Mouse (Mus musculus) embryo, embryonic 11.5 days (tissue): ENCODE measurements at regions not wholly inside any gene's neighbourhood (a gene's known extent, or its start where the extent isn't known, plus 50 kb on each side); places are given as distances from the start of the nearest gene placed in this dataset.

Source experiments
- DNase-seq: peaks from one replicate; pipeline ENCODE4 v3.0.0-alpha.2; 2012; ENCODE audit warnings: low read depth, low spot score

DNA sequence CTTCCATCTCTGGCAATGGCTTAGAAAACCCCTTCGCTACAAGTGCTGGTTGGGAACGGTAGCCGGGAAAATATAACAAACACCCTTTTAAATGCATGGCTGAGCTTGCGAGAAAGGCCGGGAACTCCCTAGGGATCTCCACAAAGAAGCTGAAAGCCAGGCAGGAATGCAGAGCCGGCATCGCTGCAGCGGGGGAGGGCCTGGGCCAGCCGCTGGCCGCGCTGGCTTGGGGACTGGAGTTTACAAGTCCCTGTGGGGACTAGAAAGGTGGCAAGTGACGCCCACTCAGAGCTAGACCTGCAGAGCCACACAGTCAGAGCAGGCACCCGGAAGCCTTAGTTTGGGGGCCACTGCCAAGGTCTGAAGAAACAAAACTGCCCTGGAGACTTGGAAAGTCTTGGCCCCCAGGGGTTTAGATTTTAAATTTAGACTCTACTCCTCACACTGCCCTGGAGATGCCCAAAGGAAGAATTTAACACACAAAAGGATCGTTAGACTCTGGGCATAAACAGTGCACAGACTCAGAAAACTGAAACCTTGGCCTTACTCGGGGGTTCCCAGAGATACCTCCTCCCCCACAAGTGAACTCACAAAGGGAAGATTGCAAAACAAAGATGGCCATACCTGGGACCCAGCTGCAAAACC lies 59.4 kb downstream of the 1700001O22Rik start:
- peak; percentile 63 for DNase-seq

DNA sequence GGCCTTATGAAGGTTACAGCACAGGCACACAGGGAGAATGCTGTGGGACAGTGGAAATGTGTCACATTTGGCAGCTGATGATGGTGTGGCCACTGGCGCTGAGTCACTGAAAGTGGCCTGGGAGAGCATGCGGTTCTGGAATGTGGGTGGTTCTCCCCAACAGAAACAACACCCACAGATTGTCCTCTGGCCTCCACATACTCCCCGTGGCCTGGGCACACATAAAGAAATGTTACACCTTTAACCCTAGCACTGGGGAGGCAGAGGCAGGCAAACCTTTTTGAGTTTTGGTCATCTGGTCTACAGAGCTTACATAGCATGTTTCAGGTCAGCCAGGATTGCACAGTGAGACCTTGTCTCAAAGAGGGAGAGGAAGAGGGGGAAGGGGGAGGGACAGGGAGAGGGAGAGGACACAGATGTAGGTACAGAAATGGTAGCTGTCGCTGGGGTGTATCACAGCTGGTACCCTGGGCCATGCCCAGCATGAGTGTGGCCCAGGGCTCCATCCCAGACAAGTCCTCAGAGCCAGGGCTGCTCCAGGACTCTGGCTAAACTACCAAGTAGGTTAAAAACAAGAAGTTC lies 60.1 kb downstream of the 1700001O22Rik start:
- no peak for DNase-seq

DNA sequence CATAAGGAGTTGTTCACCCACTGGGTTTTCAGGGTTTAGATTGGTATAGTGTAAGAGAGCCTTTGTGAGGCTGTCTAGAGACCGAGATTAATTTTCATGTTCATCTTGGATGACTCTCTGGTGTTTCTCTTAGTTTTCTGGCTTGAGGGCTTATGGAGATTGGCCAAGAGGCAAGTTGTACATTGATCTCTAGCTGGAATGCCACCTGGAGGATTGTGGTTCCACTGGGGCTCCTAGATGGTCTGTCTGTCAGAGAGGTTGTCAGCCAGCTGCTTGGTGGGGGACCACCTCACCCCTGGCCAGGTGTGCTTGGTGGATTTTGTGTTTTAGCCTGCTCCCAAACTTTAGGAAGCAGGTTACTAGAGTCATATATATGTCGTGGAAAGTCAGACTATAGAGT lies 62.0 kb downstream of the 1700001O22Rik start:
- no peak for DNase-seq

DNA sequence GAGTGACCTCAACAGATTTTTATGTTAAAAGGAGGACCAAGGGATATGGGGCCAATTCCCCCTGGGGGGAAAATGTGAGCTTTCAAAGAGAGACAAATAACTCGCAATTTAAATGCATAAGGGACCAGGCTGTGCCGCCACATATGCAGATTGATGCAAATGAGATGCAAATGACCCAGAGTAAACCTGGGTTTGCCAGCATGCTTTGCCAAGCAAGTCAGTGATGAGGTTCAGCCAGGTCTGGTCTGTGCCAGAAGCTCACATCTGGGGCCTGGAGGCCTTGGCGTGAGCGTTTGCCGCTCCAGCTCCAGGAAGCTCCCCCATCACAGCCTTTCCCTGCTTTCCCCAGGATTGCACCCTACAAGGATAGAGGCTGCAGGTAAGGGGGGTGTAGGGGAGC lies 65.7 kb downstream of the 1700001O22Rik start:
- DNase-seq, result no peak

DNA sequence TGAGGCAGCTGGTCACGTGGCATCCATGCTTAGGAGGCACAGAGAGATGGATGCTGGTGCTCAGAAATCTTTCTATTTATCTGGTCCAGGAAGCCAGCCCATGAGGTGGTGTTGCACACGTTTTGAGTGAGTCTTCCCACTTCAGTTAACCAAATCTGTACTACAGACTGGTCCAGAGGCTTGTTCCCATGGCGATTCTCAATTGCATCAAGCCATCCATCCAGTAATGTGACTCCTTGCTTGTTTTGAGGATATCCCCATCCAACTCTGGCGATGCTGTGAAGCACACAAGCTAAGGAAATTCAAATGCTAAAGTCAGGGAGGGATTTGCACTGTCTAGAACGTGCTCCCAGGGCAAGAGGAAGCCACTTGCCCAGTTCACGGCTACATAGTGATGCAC lies 66.8 kb downstream of the 1700001O22Rik start:
- no peak for DNase-seq

DNA sequence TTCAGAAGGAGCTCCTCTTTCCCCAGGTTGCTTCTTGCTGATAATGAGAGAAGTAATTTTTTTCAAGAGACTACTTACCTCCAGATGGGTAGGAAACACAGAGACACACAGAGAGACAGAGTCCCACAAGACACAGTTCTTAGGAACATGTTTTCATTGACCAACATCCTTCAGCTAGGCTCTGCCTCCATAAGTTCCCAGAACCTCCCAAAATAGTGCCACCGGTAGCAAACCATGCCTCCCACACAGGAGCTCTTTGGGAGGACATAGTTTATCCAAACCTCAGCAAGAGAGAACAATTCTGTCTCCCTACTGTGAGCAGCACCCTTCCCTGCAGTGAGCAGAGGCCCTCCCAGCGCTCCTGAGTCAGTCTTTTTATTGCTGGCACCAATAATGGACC lies 67.2 kb downstream of the 1700001O22Rik start:
- DNase-seq, result no peak

DNA sequence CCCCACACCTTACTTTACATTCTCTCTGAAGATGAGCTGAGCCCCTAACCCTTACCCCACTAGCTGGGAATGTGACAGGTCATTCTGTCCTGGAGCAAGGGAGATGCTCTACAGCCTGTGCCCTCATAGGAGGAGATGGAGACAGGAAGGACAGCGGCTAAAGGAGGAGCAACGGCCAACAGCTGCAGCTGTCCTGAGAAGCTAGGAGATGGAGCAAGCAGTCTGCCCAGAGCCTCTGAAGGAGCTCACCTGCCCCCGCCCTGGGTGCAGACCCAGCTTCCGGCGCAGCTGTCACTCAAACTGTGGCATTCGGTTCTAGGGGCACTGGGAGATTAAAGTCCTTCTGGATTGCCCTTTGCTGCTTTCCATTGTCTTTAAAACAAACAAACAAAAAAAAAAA lies 69.6 kb downstream of the 1700001O22Rik start:
- no peak for DNase-seq

DNA sequence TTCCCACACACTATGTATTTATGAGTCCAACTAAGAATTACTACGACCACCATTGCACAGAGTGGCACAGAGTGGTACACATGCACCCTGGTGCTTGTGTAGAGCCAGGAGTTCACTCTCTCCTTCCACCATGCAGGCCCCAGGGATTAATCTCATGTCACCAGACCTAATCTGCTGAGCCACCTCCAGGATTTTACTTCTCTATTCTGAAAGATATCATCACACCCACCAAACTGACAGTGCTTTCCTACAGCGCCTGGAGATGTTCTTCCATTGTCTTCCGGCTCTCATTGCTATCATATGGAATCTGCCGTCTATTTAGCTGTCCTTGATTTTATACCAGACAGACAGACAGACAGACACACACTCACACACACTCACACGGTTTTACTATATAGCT lies 71.6 kb downstream of the 1700001O22Rik start:
- no peak for DNase-seq

DNA sequence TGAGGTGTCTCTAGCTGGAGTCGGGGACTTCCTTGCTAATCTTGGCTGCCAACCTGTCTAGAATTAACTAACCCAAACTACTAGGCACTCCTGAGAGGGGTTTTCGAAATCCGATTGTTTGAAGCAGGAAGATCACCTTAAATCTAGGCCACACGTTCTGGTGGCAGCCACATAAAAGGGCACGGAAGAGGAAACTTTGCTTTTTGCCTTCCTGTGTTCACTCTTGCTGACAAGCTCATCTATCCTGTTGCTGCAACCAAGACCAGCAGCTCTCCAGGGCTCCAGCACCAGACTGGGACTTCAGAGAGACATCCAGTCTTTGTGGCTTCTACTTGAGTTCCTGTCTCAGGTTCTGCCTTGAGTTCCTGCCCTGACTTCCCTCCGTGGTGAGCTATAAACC lies 75.5 kb downstream of the 1700001O22Rik start:
- DNase-seq, result no peak

DNA sequence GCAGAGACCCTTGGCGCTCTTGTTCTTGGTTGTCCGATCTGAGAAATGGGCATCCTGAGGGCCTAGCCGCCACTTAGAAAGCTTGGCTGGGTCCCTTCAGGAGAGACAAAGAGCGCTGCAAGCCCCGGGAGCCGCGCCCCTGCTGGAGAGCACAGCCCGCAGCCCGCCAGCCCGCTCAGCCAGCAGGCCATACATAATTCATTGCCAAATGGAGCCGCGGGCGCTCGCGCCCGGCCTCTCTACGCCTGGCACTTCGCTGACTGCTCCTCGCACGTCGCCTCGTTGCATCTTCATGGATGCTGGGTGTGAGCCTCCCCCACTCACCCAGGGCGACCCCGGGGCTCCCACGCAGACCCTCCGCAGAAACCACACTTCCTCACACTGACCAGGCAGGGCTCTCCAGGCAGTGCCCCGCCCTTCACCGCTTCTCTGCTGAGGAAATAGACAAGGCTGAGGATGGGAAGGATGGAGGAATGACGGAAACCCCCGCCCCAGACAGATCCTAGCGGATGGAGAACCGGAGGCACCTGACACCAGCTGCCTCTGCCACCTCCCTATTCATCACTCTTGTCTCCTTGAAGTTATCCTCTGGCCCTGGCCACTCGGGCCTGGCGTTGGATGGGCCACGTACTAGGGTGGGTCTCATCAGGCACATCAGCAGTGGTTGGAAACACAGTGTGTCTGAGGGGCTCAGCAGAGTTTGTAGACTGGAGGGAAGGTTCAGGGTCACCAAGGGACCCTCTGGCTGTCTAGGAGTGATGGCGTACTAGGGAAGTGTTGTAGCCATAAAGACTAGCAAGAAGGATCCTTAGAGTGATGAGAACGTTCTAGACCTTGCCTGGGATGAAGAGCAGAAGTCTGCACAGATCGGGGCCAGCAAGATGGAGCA lies 77.6 kb downstream of the 1700001O22Rik start:
- DNase-seq, result no peak

DNA sequence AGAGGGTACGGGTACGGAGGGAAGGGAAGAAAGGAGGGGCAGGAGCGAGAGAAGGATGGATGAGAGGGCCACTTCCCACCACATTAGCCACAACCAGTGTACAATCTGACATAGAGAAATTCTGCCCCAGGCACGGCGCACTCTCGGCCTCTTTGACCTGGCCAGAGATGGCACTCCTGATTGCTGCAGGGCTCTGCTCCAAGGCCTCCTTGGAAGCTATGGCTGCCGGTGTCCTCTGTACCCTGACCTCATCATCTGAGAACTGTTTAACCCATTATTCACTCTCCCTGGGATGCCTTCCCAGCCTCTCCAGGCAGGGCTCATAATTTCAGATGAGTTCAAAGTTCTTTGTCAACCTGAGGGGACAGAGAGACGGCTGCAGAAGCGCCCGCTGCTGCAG lies 78.3 kb downstream of the 1700001O22Rik start:
- DNase-seq, result no peak

DNA sequence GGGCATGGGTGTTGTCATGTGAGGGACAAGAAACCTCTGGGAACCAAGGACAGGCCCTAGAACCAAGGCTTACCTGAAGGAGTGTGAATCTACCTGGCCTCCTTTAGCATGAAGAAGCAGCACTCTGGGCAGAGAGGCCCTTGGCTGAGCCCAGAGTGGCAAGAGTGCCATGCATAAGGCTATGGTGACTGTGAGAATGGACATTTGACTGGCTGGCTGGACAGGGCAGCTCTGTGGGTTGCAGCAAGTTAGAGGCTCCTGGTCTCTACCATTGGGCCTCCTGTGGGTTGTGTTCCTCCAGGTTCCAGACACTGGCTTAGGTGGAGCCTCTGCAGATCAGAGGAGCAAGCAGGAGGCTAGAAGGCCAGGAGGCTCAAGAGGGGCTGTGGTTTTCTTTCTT lies 78.9 kb downstream of the 1700001O22Rik start:
- no peak for DNase-seq

DNA sequence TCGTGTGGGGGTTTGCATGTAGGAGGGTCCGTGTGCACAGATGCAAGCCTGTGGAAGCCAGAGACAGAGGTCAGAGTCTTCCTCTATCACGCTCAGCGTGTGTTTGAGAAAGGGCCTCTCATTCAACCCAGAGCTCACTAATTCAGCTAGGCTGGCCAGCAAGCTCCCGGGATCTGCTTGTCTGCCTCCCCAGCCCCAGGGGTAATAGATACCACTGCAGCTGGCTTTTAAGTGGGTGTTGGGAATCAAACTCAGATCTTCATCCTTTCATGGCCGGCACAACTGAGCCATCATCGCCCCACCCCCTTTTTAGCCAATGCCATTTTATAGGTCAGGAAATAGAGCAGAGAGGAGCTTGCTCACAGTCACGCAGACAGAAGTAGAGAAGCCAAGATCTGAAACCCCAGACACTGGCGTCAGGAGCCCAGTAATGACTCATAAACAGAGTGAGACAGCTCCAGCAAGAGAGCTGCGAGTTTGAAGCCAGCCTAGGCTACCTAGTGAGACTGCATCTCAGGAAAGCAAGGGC lies 80.3 kb downstream of the 1700001O22Rik start:
- DNase-seq, result no peak

DNA sequence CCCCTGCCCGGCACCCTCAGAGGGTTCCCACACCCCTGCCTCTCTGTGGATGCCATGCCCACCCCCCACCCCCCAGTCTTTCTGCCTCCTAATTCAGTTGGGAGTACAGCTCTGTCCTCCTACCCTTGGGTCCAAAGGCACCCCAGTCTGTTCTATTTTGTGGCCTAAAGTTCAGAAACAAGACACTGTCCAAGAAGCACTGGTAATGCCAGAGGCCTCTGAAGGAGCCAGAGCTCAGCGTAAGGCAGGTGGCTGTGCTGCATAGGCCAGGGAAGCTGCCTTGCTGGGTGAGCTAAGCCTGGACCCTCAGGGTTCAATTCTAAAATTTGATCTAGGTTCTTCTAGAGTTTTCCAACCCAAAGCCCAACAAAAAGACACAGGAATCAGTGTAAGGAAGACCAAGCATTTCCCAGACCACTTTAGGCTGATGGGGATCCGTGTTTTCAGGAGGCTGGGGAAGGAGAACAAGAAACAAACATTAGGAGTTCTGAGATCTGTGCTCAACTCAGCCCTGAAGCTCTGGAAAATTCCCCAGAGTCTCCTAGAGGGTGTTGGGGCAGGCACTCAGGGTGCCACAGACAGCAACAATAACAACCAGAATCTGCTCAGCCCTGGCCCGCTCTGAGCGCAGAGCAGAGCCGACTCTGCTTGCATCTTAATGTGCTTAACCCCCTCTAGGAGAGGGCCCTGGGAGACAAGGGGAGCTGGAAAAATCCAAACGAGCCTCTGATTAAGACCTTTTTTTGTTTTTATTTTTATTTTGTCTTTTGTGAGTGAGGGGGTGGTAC lies 81.0 kb downstream of the 1700001O22Rik start:
- no peak for DNase-seq

DNA sequence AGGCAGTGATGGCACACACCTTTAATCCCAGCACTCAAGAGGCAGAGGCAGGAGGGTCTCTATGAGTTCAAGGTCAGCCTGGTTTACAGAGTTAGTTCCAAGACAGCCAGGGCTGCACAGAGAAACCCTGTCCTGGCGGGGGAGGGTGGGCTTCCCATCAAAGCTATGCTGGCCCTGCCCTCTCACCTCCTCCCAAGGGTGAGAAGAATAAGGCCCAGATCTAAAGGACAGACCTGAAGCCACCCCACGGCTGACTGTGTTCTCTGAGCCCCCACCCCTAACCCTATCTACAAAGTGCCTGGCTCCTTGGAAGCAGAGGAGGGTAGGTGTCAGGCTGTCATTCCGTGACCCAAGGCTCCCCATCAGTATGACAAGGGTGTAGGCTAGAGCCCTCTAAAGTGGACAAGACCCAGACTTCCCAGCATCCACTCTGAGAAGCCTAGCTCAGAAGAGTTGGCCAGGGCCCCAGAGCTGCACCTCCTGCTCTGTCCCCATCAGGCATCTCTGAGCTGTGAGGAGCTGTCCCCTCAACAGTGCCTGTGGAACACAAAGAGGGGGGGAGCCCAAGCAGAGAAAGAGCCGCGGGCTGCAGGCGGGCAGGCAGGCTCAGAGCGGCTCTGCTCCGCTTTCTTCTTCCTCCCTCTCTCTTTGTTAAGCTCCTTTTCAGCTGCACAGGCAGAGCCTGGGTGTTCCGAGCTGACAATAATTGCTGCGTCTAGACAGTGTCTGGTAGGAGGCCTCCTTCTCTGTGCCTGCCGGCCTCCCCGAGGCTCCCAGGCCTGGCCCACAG lies 81.8 kb downstream of the 1700001O22Rik start:
- no peak for DNase-seq

DNA sequence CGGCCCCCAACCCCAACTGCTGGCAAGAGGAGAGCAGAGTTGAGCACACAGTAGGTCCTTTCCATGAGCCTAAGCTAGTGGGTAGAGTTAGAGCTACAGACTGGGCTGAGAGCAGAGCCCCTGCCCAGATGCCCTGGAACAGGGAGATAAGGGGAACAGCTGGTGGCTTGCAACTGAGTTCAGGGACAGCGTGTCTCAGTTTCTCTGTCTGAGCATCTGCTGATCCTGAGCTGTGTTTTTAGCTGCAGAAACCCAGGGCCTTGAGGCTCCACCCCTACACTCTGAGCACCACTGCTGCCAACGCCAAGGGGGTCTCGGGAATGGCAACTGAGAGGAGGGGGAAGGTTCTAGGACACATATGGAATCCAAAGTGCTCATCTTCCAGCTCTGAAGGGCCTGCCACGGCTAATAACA lies 82.4 kb downstream of the 1700001O22Rik start:
- DNase-seq, result no peak

DNA sequence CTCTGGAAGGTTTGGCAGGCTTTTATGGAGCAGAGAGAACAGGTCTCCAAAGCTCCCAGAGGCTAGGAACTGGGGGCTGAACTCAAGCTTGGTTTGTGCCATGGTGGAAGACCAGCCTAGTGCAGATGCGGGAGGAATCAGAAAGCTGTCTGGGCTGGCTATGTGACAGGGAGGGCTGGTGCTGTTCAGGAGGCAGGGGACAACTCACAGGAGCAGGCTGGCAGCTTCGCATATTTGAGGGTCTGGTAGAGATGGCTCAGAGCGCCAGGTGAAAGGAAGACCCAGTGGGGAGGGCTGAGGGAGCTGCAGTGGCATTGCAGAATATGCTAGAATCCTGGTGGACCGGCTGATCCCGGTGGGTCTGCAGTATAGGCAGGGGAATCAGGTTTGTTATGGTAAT lies 83.2 kb downstream of the 1700001O22Rik start:
- no peak for DNase-seq

DNA sequence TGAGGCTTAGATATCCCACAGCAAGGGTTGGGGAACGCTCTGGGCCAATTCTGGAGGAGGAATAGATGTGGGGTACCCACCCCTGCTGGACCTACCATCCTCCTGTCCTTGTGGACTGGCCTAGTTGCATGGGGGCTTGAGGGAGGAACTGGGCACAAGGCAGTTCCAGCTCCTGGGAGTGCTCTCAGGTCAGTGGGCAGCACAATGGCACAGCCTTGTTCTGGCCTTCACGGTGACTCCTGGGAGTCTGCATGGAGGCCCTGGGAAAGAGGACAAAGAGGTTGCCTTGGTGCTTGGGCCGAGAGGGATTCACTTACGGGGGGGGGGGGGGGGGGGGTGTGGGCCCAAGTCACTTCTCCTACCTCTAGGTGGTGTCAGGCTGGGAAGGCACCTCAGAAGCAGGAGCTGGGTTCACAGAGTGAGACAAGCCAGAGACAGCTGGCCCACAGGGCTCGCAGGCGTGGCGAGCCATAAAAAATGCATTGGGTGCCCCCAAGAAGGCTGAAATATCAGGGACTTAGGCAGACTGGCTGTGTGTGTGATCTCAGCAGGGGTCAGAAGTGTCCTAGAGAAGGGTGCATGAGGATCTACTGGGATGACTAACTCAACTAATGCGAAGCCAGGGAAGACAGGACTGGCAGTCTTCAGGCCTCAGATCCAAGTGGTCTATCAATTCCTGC lies 83.7 kb downstream of the 1700001O22Rik start:
- DNase-seq, result no peak

DNA sequence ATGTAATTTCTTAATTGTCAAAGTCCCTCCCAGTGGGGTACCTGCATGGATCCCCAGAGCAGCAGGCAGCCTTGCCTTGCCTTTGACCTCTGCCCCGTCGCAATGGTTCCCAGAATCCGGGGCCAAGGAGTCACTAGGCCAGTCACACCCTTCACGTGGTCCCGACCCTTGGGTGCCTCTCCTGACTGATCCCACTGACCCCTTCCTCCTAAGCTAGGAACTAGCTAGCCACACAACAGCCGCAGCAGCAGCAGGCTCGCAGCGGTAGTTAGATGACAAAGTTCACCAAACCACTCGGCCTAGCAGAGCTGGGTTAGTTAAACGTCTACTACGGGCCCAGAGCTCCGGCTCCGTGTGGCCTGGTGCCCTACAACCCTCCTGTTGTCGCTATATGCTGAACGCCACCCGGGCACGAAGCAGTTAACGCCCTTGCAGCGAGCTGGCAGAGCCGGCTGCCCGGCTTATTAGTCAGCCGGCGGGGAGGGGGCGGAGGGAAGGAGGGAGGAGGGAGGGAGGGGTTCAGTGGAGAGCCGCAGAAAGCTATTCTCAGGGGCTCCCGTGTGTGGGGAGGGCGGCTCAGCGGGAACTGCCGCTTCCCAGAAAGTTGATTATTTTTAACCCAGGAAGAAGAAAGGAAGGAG lies 84.6 kb downstream of the 1700001O22Rik start:
- peak; percentile 85 for DNase-seq

DNA sequence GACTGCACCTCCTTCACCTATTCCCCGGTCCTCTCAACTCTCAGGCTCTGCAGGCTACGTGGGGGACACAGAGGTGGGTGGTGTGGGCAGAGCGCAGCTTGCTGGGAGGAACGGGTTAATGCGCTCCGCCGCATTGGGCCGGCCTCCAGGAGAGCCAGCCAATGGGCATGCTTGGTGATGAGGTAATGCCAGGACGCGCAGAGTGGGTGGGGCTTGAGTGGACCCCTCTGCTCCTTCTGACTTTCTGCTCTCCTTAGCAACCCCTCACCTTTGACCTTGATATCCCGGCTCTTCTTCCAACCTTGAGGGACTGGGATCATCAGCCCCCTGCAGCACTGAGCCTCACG lies 85.2 kb downstream of the 1700001O22Rik start:
- DNase-seq, result peak; percentile 82
